Mouse (Mus musculus) urinary bladder, postnatal 25 days (tissue): Measurements from ENCODE around the gene Hoxd3.

Experiments used
- DNase-seq: peaks from one replicate; pipeline ENCODE4 v3.0.0; 2022; ENCODE audit warnings: low spot score

The Hoxd3 gene

DNA sequence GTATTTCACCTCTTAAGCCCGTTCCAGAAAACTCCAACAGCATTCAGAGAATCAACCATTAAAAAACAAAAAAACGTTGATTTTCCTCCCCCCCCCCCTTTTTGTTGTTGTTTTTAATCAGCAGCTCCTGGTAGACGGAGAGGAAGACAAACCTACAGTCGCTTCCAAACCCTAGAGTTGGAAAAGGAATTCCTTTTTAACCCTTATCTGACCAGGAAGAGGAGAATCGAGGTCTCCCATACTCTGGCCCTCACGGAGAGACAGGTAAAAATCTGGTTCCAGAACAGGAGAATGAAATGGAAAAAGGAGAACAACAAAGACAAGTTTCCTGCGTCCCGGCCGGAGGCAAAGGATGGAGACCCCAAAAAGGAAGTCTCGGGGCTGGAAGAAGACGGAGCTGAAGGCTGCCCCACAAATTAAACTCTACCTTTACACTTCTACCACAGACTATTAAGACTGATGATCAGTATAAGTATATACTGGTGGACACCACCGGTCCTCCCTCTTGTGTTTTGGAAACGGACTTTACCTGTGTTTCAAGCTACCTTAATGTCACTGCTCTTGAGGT lies 5.2 kb upstream of the Hoxd3 start:
- DNase-seq = no peak

DNA sequence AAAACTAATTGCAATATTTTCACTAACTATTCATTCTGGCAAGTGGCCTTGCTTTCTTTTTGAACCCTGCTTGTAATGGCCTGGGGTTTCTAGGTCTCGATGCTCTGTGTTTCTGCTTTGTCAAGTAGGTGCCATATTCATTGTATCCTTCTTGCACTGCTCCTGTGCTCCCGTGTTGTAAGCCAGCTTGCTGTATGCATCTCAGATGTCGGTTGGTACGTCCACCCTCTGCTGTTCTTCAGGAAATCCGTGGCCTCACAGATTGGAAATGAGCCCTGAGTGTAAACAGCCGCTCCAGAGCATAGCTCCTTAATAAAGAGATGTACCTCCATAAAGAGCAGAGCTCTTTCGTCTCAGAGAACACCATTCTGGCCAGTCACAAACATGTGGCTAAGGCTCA lies 4.1 kb upstream of the Hoxd3 start:
- DNase-seq = no peak

DNA sequence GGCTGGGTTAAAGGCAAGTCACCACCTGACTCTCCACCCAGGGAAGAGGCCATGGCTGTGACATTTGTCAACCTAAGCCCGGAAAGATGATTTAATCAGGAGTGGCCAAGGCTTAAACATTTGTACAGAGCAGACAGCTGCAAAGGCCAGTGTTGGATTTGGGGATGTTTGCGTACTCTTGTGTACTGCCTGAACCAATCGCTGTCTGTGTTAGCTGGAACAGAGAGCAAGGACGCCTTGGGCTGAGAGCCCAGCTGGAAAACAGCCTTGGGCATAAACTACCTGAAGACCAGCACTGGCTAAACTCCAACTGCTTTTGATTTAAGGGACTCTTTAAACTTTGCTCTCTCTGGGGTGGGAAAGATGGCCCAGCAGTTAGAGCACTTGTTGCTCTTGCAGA lies 3.1 kb upstream of the Hoxd3 start:
- DNase-seq = no peak

DNA sequence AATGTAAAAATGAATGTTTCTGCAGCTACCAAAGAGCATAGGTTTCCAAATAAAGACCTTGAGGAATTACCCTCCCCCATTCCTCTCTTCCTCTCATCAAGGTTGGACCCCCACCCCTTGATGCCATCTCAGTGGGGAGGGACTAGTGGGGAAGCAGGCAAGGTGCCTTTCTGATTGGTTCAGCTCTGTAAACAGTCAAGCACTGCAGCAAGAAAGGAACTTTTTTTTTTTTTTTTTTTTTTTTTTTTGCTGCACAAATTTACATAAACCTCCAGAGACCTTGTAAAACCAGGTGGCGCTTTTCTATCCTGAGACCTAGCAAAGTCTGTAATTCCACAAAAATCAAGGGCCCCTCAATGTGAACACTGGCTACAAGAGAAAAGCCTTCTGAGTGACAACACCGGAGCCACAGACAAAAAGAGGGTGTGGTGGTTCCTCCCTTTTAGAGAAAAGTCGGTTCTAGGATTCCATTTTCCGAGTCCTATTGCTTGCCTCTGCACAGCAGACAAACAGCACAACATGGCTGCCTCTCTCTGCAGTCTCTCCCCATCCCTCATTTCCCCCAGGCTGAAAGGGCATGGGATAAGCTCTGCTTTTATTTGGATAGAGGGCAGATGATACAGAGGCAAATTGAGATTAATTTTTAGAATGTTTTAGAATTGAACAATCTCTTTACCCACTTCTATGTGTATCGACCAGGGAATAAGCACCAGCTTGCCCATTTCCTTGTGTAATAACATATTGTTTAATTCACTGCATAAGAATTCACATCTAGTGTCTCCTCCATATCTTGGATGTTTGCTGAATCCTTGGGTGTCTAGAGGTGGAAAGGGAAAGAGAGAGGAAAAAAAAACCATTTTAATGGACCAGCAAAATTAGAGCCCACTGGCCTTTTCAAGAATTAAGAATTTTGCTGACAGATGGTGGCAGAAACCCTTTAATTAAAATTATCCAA lies 2.0 kb upstream of the Hoxd3 start:
- no peak for DNase-seq

DNA sequence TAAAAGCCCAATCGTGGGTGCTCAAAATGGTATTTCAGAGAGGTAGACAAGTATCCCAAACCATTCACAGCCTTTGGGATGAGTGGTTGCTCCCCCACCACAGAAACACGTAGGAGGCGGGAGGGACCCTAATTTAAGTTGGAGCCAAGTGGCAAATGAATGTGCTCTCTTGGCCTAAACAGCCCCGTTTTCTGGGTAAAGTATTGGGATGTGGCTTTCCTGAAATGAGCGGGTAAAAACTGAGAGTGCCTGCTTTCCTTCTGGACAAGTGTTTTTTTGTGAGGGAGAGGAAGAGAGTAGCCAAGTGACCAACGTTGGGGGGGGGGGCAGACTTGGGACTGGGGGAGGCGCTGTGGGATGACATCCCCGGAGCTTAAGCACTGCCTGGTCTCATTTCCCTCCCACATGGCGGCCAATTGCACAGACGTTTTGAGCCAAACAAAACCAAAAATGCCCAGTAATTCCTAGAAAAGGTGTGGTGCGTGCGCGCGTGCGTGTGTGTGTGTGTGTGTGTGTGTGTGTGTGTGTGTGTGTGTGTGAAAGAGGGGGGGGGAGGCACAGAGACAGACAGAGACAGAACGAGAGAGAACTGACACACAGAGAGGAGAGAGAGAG lies 691 bp upstream of the Hoxd3 start:
- no peak for DNase-seq

DNA sequence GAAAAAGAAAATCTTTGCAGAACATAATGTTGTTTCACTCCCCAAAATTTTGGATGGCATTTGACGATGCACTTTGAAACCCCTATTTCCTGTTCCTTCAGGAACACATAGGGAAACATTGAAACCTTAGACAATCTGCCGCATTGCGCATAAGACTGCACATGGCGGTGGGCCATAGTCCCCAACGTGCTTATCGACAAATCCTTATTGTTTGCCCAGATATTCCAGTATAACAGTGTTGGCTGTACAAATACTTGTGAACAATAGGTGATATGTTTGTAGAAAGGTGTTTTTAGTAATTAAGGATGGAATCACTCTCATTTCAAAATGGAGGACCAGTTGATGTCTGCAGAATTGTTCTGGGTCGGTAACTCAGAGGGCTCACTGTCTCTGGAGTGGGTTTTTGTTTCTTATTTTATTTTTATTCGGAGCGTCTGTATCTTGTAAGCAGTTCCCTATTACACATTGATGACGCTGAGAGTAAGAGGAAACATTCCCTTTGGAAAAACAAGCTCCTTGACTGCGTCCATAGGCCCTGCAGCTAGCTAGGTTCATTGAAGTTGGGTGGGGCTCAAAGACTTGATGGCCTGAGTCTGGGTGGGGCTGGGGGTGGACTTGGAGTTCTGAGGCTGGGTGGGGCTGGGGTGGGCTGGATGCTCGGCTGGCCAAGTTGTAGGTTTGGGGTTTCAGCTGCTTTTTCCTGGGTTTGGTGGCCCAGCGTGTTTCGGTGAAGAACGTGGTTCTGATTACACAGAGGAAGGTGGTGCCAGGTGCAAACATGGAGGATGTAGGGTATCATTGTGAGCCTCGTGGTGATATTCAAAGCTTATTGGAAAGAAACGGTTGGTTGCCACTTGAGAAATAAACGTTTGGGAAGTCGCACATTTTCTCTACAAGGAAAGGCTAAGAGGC lies 1.8 kb downstream of the Hoxd3 start:
- DNase-seq = no peak

DNA sequence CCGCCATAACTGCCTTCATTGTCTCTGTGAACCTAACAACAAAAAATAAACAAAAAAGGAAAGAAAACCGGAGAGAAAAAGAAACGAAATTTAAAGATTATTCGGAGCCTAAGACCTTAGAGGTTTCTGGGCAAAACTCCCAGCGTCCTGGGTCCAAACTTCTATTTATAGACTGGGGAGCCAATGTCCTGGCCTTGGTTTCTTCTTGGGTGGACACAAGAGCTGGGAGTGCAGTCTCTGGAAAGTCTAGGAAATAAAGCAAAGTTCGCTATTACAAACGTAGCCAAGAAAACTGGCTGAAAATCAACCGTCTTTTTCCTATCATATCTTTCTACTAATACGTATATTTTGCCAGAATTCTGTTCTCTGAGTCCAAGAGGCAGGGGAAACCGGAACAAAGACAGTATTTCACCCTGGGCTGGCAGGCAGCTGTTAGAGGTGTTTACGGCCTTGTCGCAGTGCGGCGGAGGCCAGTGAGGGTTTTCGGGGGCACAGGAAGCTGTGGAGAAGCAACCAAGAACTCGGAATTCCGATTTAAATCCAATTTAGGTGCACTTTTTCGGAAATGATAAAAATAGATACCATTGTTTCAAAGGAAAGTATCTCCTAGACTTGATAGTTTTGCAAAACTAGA lies 2.5 kb downstream of the Hoxd3 start:
- DNase-seq = no peak

DNA sequence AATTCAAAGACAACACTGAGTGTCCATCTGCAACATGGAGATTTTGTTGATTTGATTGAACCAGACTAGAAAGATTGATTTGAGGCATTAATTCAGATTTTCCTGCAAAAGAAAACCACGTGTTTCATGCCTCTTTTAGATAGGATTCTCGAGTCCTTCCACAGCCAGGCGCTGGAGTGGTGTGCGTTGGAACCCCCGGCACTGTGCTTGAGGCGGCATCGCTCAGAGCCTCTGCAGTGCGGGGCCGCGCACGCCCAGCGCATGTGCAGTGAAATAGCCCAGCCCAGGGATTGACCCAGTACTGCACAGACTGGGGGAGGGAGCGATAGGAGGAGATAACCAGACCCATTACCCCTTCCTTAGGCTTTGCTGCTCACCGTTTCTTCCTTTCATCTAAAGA lies 3.2 kb downstream of the Hoxd3 start:
- DNase-seq = peak; percentile 40

DNA sequence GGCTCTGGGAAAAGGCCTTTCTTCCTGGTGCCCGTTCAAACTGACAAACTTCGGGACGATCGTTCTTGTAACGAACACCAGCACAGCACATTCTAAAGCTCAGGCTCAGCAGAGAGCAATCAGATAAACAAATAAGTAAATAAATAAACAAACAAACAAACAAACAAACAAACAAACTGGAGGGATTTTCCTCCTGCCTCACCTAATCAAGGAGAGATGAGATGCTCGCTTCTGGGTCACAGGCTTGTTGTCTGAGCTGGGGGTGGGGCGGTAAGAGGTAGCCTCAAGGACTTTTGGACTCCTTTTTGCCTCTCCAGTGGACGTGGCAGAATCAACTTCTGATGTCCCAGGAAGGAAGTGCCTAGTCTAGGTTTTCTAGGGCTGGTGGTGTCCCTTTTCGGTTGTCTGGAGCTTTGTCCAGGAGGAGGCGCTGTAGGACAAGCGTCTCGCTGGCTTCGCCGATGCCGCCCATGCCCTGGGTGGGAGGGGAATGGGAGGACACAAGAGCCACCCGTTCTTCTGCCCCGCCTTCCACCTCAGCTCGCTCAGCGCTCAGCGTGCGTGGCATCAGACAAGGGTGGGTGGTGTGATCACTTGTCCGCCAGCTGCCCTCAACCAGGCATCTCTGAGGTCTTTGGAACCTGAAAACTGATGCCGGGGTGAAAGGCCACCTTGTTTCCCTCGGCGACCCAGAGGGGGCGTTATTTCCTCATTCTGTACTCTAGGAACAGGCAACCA lies 3.9 kb downstream of the Hoxd3 start:
- DNase-seq = peak; percentile 94

DNA sequence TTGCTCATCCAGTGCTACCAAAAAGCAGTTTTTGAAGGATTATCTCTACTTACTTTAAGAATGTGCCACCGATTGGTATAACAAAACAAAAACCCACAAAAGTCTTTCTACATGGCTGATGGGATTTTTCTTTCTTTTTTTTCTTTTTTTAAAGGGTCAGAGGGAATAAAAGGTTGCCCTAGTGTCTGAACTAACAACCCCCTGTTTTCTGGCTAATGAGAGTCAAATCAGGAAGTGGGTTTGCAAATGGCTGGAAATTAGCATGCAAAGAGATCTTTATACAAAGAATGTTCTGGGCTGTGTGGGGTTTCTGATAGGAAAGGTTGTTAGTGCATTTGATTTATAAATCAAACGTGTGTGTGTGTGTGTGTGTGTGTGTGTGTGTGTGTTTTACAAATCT lies 8.7 kb downstream of the Hoxd3 start:
- DNase-seq = no peak

DNA sequence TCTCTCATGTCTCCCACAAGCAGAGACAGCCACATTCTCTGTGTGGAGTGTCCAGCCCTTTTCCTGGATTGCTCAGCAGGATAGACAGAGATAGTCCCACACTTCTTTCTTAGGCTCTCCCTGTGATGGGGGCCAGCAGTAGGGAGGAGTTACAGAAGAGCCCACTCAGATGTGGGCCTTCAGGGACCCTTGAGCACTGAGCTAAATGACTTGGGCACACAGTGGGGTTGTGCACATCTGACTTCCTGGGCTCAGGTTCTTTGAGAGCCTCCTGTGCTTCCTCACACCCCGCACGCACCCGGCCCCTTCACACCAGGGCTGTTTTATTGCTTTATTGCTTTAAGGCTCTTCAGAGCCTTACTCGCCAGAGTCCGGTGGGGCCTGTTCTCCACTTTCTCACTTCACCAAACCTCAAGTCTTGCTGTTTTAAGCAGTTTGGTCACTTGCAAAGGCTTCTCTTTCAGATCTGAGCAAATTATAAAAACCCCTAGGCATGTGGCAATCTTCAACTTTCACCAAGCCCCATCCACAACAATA lies 9.3 kb downstream of the Hoxd3 start:
- DNase-seq = no peak

DNA sequence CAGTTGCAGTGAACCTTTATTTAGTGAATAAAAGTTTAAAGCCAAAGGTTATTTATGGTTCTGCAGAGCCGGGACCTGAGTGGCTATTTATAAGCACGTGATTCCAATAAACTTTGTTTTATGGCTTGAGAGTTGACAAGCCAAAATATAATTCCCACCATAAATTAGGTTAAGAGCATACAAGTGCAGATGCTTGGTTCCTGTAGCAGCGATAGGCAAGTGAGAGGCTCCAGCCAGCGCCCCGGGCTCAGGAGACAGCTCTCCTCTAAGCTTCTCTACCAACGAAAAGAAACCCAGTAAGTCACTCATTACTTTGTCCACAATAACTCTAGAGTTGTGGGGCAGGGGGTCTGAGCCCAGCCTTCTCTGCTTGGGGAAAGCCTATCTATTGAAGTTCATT lies 10.2 kb downstream of the Hoxd3 start:
- no peak for DNase-seq

DNA sequence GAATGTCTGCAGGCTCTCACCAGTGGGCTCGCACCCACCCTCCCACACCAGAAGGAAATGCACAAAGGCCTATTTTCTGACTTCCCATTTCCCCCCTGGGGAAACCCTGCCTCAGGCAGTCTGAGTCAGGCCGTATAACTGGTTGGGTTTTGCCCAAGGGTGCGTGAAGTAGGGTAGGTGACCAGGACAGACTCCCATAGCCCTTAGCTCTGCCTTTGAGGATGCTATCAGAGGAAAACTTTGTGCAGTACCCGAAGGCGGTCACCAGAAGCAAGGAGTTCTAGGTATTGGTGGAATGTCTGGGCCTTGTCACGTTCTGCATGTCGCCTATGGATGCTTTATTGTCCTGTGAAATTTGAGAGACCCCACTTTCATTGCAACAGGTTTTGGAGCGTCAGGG lies 11.2 kb downstream of the Hoxd3 start:
- no peak for DNase-seq

DNA sequence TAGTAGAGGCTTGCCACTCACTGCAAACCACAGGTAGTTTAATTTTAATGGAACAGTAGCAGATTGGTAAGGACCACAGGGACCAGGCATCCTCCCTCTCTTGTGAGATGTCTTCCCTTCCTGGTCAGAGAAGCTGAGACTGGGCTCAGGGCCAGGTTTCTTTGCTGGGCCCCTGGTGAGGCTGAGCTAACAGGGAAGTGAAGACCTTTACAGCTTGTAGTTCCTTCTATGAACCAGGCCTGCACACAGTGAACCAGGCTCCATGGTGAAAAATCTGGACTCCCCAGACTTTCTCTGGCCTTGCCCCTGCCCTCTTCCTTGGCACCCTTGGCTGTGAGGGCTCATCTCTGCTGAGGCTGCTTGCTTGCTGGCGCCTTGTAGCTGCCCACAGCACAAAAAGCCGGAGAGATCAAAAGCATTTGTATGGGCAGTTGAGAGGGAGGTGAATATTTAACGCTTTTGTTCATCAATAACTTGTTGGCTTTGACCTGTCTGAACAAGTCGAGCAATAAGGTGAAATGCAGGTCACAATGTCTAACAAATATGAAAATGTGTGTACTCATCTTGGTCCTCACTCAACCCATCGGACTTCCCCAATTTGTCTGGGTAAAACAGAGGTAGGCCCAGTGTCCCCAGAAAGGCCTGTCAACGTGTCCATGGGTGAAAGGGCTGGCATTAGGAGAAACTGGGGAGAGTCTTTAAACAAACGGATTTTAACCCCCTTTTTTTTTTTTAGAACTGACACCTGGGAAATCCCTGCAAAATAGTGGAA lies 12.7 kb downstream of the Hoxd3 start:
- no peak for DNase-seq

DNA sequence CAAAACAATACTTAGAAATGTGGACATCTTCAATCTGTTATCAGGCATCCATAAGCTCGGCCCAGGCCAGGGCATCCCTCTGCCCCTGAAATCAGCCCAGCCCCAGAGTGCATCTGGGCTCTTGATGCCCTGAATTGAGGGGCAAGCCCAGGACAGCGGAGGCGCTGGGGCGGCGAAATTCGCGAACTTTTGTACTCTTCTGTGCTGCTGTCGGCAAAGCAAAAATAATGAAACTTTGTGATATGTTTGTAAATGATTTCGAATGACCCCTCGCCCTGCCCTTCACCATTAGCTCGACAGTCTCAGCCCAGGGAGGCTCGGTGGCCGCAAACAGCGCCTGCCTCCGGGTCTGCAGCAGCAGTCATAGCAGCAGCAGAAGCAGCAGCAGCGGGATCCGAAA lies 13.4 kb downstream of the Hoxd3 start:
- DNase-seq = no peak

DNA sequence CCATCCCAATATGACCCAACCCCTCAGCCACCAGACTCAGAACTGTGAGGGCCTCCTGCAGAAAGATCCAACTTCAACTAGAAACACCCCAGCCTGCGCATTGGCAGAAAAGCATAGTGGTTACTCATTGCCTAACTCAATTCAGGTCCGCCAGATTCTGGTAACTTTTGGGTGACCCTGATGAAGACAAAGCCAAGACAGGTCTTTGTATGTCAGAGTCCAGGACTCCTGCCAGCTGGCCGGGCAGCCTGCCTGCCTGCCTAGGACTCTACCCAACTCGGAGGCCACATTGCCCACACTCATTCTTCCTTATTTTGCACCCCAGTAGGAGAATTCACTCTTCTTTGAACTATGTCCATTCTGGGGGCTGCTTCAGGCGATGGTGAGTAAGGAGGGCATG lies 14.8 kb downstream of the Hoxd3 start, which contains the start of gene Gm28230:
Gm28230 (plus strand) TSS at position 178 of the 400 bp plus-strand sequence.
- DNase-seq = no peak

DNA sequence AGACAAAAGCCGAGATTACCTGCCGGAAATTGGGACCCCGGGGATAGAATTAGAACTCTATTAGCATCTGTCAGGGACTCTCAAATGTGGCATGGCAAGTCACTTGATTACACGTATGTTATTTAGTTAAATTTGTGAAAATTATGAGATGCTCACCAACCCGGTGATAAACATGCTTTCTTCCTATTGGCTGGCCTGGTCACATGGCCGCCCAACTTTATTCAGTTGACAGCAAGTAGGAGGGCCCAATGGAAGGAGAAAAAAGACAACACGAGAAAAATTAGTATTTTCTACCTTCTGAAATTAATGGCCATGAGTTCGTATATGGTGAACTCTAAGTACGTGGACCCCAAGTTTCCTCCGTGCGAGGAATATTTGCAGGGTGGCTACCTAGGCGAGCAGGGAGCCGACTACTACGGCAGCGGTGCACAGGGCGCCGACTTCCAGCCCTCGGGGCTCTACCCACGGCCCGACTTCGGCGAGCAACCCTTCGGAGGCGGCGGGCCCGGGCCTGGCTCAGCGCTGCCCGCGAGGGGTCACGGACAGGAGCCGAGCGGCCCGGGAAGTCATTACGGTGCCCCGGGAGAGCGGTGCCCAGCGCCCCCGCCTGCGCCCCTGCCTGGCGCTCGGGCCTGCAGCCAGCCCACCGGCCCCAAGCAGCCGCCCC lies 15.4 kb downstream of the Hoxd3 start:
- no peak for DNase-seq

DNA sequence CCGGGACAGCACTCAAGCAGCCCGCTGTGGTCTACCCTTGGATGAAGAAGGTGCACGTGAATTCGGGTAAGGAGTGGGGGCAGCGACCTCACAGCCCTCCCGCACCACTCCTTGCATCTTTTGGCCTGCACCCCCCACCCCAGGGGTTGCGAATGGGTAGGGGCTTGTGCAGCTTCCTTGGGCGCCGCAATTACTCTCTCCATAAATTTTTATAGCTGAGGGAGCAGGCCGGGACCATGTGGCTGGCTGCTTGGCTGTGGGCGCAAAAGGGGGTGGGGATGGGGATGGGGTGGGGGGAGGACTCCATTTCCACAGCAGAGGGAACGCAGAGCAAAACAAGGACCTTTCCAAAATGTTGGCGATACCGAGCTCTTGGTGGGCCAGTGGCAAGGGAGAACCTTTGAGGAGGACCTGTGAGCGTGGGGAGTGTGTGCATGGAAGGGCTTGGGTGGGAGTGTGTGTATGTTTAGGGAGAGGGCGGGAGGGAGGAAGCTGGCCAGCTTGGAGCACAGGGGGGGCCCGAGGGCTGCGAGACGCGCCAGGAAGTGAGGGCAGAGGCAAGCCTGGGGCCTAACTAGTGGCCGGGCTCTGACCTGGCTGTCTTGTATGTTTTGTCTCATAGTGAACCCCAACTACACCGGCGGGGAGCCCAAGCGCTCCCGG lies 16.0 kb downstream of the Hoxd3 start:
- no peak for DNase-seq

DNA sequence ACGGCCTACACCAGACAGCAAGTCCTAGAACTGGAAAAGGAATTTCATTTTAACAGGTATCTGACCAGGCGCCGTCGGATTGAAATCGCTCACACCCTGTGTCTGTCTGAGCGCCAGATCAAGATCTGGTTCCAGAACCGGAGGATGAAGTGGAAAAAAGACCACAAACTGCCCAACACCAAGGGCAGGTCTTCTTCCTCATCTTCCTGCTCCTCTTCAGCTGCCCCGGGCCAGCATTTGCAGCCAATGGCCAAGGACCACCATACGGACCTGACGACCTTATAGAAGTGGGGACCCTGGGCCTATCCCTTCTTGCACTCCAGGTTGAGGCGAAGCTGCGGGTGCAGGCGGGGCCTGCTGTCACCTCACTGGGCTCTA lies 16.6 kb downstream of the Hoxd3 start:
- no peak for DNase-seq
